Mouse (Mus musculus) stomach, postnatal 0 days (tissue): ENCODE measurements around the gene Cerk.

ENCODE experiments used
- CTCF ChIP-seq: IDR thresholded peaks from 2 replicates; pipeline ENCODE4 v1.5.1; 2016; ENCODE audit warnings: antibody characterized with exemption, low read depth, mild to moderate bottlenecking, moderate library complexity
- EP300 ChIP-seq: optimal IDR thresholded peaks from 2 replicates; pipeline ENCODE3; 2016; ENCODE audit warnings: antibody characterized with exemption

DNA sequence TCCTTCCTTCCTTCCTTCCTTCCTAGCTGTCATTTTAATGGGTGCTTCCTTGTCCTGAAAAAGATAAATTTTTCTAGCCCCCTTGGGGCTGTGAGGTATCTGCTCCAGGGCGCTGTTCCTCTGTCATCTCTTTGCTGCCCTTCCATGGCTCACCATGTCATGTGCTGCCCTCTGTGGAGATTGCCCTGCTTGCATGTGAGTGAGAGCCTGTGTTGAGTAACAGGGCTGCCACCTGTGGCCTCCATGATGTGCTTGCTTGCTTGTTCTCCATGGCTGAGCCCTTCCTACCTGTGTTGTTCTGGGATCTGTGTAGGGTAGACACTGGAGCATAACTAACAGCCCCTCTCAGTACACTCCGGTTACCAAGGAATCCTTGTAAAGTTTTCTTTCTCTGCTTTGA is 41.0 kb upstream of the Cerk start:
- TF ChIP-seq CTCF (peak; percentile 7; the same call in 1 of the 2 replicates), EP300 (no peak)
